Mouse (Mus musculus) monocyte, adult 2 months (primary cell): Measurements from ENCODE around the gene Lnx1.

ENCODE experiments used
- DNase-seq, 2 experiments: peaks; one replicate each; pipeline ENCODE4 v3.0.0; 2022; ENCODE audit warnings: low spot score in 2 of 2, low read depth in 1 of 2

Gene Lnx1

GRCm38 (mm10) chr5:74654527-74654926 lies 48.2 kb downstream of the Lnx1 start:
- DNase-seq, result no peak

GRCm38 (mm10) chr5:74653766-74654165 lies 48.9 kb downstream of the Lnx1 start:
- DNase-seq, result no peak

DNA sequence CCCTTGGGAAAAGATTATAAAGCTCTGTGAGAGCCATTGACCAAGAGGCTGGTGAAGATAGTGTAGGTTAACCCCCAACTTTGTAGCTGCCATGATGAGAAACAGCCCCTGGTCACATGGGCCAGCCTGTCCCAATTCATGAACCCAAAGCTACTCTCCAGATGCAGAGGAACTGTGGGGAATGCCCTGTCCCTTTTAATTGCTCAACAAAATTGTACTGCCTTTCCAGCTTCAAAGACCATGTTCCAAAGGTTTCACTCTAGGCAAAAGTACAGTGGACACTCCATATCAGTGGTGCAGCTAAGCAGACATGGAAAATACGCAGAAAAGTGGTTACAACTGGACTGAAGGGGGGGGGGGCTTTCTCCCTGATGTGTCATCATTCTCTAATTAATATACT lies 53.6 kb downstream of the Lnx1 start:
- no peak for DNase-seq

DNA sequence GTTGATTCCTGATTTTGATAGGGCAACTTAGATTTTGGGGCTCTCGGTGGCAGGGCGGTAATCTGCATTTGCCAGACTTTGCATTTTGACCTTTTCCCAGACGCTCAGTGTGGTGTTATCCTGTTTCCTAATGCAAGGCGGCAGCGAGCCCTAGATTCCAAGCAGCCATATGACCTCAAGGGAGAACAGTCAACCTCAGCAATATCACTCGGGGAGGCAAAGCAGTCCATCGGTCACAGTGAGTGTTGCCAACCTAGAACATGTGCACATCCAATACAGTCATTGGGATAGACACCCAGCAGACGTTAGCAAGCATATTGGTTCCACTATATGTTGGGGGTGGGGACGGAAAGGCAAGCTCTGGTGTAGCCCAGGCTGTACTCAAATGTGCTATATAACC lies 54.5 kb downstream of the Lnx1 start:
- DNase-seq, result no peak

DNA sequence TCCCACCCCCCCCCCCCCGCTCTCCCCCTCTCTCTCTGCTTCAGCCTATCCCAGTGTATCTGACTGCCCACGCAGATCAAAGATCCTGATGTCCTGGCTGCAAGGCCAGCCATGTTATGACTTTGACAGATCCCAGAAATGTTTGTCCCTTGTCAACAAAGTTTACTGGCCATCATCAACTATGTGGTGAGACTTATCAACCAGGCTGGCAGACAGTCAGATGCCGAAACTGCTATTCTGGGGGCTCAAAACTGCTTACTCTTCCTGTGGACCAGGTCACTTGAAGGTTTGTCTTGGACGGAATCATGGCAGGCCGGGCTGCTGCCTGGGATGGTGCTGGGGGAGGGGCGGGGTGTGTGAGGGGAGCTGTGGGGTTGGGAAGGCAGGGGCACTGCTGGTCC lies 55.1 kb downstream of the Lnx1 start:
- no peak for DNase-seq

DNA sequence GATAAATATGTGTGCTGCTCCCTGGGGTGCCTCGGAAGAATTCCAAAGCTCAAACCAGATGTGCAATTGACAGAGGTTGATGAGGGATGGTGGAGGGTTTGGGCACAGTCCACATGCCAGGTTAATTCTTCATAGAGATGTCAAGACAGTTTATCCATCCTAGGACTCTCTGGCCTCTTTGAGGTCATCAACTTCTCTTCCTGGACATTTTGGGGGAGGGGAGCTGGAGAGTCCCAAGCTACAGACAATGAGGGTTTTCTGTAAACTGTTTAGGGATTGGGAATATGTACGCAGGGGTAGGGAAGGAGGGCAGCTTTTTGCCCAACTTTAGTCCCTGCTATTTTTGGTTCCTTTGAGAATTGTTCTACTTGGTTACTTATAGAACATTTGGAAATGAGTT lies 60.4 kb downstream of the Lnx1 start:
- no peak for DNase-seq

GRCm38 (mm10) chr5:74641000-74641399 lies 61.7 kb downstream of the Lnx1 start:
- DNase-seq, result no peak

GRCm38 (mm10) chr5:74640504-74640903 lies 62.2 kb downstream of the Lnx1 start:
- DNase-seq, result no peak

DNA sequence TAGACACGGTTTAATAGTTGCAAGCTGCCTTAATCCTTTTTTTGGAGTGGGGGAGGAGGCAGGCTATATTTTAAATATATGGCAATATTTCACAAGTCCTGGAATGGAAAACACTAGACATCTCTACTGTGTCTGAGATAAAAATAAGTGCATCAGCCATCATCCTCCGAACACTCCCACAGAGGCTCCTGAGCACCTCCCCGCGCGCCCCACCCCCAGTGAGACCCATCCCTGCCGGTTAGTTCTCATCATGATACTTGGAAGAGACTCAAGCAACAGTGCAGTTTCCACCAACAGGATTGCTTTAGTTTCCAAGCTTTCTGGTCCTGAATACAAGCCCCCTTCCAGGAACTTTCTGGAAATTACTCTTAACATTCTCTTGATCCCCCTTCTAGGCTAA lies 63.2 kb downstream of the Lnx1 start:
- no peak for DNase-seq

DNA sequence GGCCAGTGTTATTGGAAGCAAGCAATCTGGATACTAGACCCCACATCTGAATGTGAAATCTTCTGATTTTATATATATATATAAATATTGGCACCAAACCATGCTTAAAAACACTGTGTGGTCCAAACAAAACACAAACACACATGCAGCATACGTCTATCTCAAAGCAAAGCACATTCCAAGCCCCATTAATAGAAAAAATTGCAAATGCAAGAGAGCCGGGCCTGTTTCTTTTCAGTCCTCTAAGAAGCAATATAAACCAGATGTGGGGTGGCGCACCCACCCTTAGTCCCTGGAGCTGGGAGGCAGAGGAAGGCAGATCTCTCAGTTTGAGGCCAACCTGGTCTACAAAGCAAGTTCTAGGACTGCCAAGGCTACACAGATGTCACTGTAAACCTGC lies 68.3 kb downstream of the Lnx1 start:
- DNase-seq, result no peak

- no peak for DNase-seq
Observed at GRCm38 (mm10) chr5:74633453-74633852, 69.3 kb downstream of the Lnx1 start.

GRCm38 (mm10) chr5:74632369-74633114 lies 70.2 kb downstream of the Lnx1 start:
- no peak for DNase-seq

- no peak for DNase-seq
Observed at GRCm38 (mm10) chr5:74628001-74628400, 74.7 kb downstream of the Lnx1 start.

- DNase-seq, result no peak
Observed at GRCm38 (mm10) chr5:74624385-74624784, 78.3 kb downstream of the Lnx1 start.

DNA sequence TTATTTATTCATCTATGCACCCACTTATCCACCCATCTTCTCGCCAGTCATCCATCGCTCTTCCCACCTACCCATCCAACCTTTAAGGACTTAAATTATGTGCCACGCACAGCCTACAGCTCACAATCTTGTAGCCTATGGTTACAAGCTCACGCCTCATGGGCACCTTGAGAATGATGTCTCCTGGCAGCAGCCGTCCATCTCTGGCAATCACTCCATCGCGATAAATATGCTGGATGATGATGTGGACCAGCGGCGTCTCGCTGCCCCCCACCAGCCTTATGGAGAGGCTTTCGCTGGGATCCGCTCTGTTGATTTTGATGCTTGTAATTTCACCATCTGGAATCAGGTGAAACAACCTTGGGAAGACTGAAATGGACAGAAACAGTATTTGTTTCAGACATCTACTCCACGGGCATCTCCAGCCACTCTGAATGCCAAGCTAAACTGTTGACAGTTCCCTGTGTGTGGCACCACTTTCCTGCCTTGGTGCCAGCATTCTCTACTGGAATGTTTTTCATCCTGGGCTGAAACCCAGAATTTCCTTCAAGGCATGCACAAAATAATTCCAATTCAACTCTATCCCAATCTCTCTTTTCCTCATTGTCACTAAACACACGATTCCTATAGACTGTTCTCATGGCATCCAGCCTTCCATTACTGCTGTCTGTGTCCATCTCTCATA lies 79.3 kb downstream of the Lnx1 start:
- DNase-seq, result no peak

- DNase-seq, result no peak
Observed at GRCm38 (mm10) chr5:74621691-74622470, 80.8 kb downstream of the Lnx1 start.

DNA sequence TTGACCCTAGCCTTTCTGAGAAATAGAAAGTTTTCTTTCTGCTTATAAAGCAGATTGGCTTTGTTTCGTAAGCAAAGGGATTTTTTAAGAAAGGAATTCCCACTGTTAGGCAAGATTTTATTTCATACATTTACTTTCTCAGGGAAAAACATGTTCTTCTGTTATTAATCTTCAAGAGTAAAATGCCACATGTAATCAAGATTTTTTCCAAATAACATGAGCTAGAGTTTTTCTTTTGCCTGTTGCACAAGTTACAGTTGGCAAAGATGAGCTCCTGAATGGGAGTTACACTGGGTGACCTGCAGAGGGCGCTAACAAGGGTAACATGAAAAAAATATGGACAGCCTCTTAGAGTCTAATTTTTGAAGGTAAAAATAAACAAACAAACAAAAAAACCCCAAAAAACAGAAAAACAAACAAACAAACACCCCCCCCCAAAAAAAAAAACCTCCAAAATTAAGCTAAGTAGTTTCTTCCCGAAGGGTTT lies 84.1 kb downstream of the Lnx1 start:
- DNase-seq, result no peak

DNA sequence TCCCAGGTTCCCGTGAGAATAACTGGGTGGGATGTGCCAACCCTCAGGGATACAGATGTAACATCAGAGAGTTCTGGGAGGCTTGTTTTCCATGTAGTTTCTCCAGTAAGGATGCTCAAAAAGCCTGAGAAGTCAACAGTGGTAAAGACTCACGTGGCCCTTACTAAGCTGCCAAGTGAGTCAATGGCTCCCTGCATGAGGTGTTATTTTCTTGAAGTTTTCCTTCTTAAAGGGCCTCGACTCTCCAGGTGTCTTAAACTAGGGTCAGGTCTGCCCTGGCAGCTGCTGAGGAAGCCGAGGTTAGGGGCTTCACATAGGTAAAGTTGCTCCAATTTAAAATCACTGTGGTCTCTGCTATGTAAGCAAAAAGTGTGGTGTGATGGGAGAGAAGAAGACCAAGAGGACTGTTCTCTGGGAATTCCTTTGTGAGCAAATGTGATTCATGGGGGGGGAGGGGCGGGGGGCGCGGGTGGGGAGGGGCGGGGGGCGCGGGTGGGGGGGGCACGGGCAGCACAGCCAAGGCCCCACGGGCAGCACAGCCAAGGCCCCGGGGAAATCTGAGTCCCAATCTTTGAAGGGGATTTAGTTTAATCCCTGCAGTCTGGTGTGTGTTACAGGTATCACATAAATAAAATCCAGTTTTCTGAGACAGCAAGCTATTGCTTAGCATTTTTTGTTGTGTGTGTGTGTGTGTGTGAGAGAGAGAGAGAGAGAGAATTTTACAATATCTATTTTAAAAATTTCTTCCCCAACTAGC lies 84.7 kb downstream of the Lnx1 start:
- DNase-seq, result no peak

DNA sequence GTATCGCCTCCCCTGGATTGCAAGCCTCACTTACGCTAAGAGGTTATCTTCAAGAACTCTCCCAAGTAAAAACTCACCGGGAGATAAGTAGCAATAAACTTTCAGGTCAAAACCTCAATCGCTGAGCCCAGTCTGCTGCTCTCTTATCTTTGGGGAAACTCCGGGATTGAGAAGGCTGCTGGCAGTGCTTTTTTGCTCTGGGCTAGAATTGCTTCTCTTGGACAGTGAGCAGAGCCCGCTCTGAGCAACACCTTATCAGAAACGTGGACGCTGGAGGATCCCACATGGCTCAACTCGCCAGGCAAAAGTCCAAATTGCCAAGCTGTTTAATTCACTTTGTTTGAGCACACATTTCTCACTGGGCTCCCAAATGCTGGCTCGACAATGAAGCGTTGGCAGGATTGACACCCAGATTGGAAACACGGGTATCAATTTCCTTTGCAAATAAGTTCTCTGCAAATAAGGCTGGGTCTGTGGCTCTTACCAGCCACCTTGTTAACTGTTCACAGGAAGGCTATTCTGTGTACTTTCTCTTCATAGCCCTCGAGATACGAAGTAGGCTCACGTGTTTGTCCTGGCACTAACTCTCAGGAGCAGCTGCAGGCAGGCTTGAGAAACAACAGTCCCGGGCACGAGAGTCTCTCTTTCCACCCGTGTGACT lies 89.1 kb downstream of the Lnx1 start:
- DNase-seq, result no peak

DNA sequence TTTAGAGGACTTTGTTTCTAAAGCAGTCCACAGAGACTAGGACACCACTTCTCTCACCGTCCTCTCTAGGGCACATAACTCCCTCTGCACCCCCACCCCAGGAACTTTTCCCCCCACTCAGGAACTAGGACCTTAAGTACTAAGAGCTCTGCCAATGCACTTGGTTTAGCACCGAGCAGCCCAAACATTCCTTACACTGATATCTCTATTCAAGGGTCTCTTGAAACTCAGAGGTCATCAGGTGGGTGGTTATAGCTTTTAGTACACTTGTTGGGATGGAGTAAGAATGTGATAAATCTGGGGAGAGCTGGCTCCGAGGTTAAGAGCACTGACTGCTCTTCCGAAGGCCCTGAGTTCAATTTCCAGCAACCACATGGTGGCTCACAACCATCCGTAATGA lies 90.0 kb downstream of the Lnx1 start:
- DNase-seq, result no peak

- DNase-seq, result no peak
Observed at GRCm38 (mm10) chr5:74610511-74610910, 92.2 kb downstream of the Lnx1 start.
